Mouse (Mus musculus) left cerebral cortex, adult 11 months (tissue): ENCODE measurements around the gene Phldb1.
A peak's percentile ranks its signal among the peaks of the same experiment; 100 is the strongest.

ENCODE experiments used
- DNase-seq: peaks from one replicate; pipeline ENCODE4 v3.0.0; 2022; ENCODE audit warnings: low spot score

The Phldb1 gene

GRCm38 (mm10) chr9:44708925-44709324 is 26.1 kb downstream of the Phldb1 start:
- no peak for DNase-seq

- no peak for DNase-seq
Measured at GRCm38 (mm10) chr9:44708429-44708765, 26.6 kb downstream of the Phldb1 start.

GRCm38 (mm10) chr9:44707749-44708428 is 27.1 kb downstream of the Phldb1 start:
- no peak for DNase-seq

GRCm38 (mm10) chr9:44699730-44700129 is 35.3 kb downstream of the Phldb1 start:
- DNase-seq = no peak

GRCm38 (mm10) chr9:44699196-44699595 is 35.8 kb downstream of the Phldb1 start:
- DNase-seq = no peak

GRCm38 (mm10) chr9:44697866-44698265 is 37.1 kb downstream of the Phldb1 start:
- no peak for DNase-seq

- no peak for DNase-seq
Measured at GRCm38 (mm10) chr9:44693071-44693470, 41.9 kb downstream of the Phldb1 start.

- DNase-seq = peak; percentile 58
Measured at GRCm38 (mm10) chr9:44691671-44692520, 43.1 kb downstream of the Phldb1 start.

- no peak for DNase-seq
Measured at GRCm38 (mm10) chr9:44690641-44691040, 44.4 kb downstream of the Phldb1 start.

GRCm38 (mm10) chr9:44688013-44688412 is 47.0 kb downstream of the Phldb1 start:
- no peak for DNase-seq

- no peak for DNase-seq
Measured at GRCm38 (mm10) chr9:44686638-44687037, 48.4 kb downstream of the Phldb1 start.

GRCm38 (mm10) chr9:44685346-44686330 is 49.4 kb downstream of the Phldb1 start:
- DNase-seq = peak; percentile 50

- no peak for DNase-seq
Measured at GRCm38 (mm10) chr9:44683046-44683445, 52.0 kb downstream of the Phldb1 start.

- DNase-seq = no peak
Measured at GRCm38 (mm10) chr9:44679565-44679964, 55.4 kb downstream of the Phldb1 start.

- no peak for DNase-seq
Measured at GRCm38 (mm10) chr9:44678288-44678871, 56.6 kb downstream of the Phldb1 start.

GRCm38 (mm10) chr9:44673005-44673404 is 62.0 kb downstream of the Phldb1 start, which contains the start of gene Treh:
Treh (plus strand) TSS chr9:44673233.
- no peak for DNase-seq

- no peak for DNase-seq
Measured at GRCm38 (mm10) chr9:44672291-44672865, 62.6 kb downstream of the Phldb1 start.

GRCm38 (mm10) chr9:44671416-44671815 is 63.6 kb downstream of the Phldb1 start:
- DNase-seq = no peak

GRCm38 (mm10) chr9:44663706-44664105 is 71.3 kb downstream of the Phldb1 start:
- no peak for DNase-seq

- peak; percentile 33 for DNase-seq
Measured at GRCm38 (mm10) chr9:44655098-44656066, 79.6 kb downstream of the Phldb1 start.
